ENCODE assay signal across 15 mouse cellular contexts in the genomic region with DNA sequence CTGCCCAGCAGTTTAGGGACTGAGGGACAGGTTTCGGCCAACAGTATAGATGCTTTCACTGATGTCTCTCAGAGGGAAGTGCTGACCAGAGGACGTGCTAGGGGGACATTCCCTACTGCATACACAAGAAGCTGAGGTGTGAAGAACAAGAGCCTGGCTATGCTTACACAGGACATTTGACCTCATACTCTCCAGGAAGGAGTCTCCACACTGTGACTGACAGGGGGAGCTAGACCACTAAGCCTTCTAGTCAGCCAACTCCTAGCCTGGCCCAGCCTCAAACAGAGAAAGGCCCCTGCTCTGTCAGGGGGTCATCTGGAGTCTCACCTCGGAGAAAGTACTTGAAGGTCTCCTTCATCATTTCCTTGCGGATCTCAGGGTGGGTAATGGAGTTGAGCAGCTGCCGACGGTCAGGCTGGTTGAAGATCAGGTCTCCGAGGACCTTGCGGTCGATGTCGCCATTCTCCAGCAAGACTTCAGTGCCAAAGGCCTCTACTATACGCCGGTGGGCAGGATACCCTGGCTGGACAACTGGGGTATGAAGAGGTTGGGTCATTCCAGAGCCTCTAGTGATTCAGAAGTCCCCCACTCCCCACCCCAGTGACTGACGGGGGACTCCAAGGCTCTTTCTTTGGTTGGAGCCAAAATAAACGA. TPM values are rescaled to one million over a fixed set of nuclear protein-coding genes. Genes with fewer than 3 reads are reported as not detected.
DNase-seq lines count a peak whose midpoint lies in the region; ATAC-seq and TF ChIP-seq lines count a peak whose summit lies in the region.
"Had no signal": no experiment of that assay in that cellular context is flagged by ENCODE, and none has a peak within 500 bp of the region (broad histone marks: within the 10 kb centered on the region; RNA-seq: fewer than 3 reads in every experiment).

No protein-coding gene starts in this region.

- no peak overlapping the region for H3K4me2 ChIP-seq in forebrain, embryonic 12.5 days
- no peak overlapping the region for H3K4me2 ChIP-seq in forebrain, postnatal 0 days (ENCODE audit: low read depth)
- no peak overlapping the region for H3K4me2 ChIP-seq in kidney, postnatal 0 days (ENCODE audit: low read length)

- H3K4me1 ChIP-seq in forebrain, embryonic 12.5 days: peaks cover 22% of the 10 kb centered on the region
- H3K4me1 ChIP-seq in forebrain, postnatal 0 days (ENCODE audit: insufficient read depth): no peaks in the 10 kb centered on the region
- H3K4me1 ChIP-seq in kidney, postnatal 0 days (replicated peaks; ENCODE audit: insufficient read depth, low read length): no peaks in the 10 kb centered on the region

- peaks cover 62% of the 10 kb centered on the region for H3K36me3 ChIP-seq in forebrain, embryonic 12.5 days (replicated peaks)
- peaks cover 58% of the 10 kb centered on the region for H3K36me3 ChIP-seq in forebrain, postnatal 0 days (ENCODE audit: insufficient read depth)
- H3K36me3 ChIP-seq in kidney, postnatal 0 days (ENCODE audit: insufficient read depth, low read length): peaks cover 45% of the 10 kb centered on the region

- H3K27me3 ChIP-seq in forebrain, embryonic 12.5 days: no peaks in the 10 kb centered on the region
- H3K27me3 ChIP-seq in forebrain, postnatal 0 days (ENCODE audit: insufficient read depth, low read length): no peaks in the 10 kb centered on the region
- H3K27me3 ChIP-seq in kidney, postnatal 0 days (ENCODE audit: insufficient read depth, low read length): no peaks in the 10 kb centered on the region

- DNase-seq in forebrain, postnatal 0 days: no peak
- DNase-seq in kidney, postnatal 0 days (ENCODE audit: low spot score): no peak
- no peak for DNase-seq in kidney, adult 8-10 months
- peak; percentile 38 for DNase-seq in thymus, postnatal 4 days
- no peak for DNase-seq in thymus, adult 18-20 months
- no peak for DNase-seq in Muller cell, postnatal 12 days (ENCODE audit: inconsistent ontology term)
- DNase-seq in adrenal gland, postnatal 25 days: no peak
- DNase-seq: adrenal gland, adult 8-10 months; embryo, embryonic 11 days; kidney, postnatal 14 days; right cerebral cortex, postnatal 4 days had no signal

- WGBS in forebrain, embryonic 12.5 days: 93% methylated on average over 14 of the region's 14 CpGs
- WGBS in forebrain, postnatal 0 days: 90% methylated on average over 14 of the region's 14 CpGs
- WGBS in kidney, postnatal 0 days: 81% methylated on average over 14 of the region's 14 CpGs

- ATAC-seq in forebrain, embryonic 12.5 days (ENCODE audit: low FRiP score): no peak
- ATAC-seq in forebrain, postnatal 0 days: no peak
- ATAC-seq in kidney, postnatal 0 days (replicated peaks; ENCODE audit: low FRiP score, low read depth): no peak

- H3K9ac ChIP-seq in forebrain, embryonic 12.5 days: no peak overlapping the region
- no peak overlapping the region for H3K9ac ChIP-seq in forebrain, postnatal 0 days
- H3K9ac ChIP-seq in kidney, postnatal 0 days (ENCODE audit: low read depth, low read length): no peak overlapping the region

- H3K9me3 ChIP-seq in forebrain, embryonic 12.5 days: no peaks in the 10 kb centered on the region
- no peaks in the 10 kb centered on the region for H3K9me3 ChIP-seq in forebrain, postnatal 0 days (ENCODE audit: low read length)
- no peaks in the 10 kb centered on the region for H3K9me3 ChIP-seq in kidney, postnatal 0 days (replicated peaks; ENCODE audit: low read length)

- TF ChIP-seq CTCF in forebrain, postnatal 0 days (IDR thresholded peaks at IDR 0.05; ENCODE audit: low read depth): no peak
- 0 out of 2 replicates have a peak, but pooled peaks have one; percentile 4 for TF ChIP-seq CTCF in kidney, postnatal 0 days (IDR thresholded peaks at IDR 0.05; ENCODE audit: low read depth)

- no peak overlapping the region for H3K4me3 ChIP-seq in forebrain, embryonic 12.5 days (replicated peaks)
- no peak overlapping the region for H3K4me3 ChIP-seq in forebrain, postnatal 0 days (ENCODE audit: low read depth, low read length)
- no peak overlapping the region for H3K4me3 ChIP-seq in kidney, postnatal 0 days (replicated peaks; ENCODE audit: low read depth, low read length)

- 0 out of 2 replicates have a peak overlapping the region, but pooled peaks have one; percentile 19 for H3K27ac ChIP-seq in forebrain, embryonic 12.5 days
- H3K27ac ChIP-seq in forebrain, postnatal 0 days (ENCODE audit: low read depth, low read length): no peak overlapping the region
- no peak overlapping the region for H3K27ac ChIP-seq in kidney, postnatal 0 days
- H3K27ac ChIP-seq: stomach, postnatal 0 days had no signal

RNA-seq across cellular contexts. Expression of gene Nmt1, which starts 28.5 kb away (rescaled TPM):
- polyA plus RNA-seq in forebrain, embryonic 12.5 days (2016; fragmentation: Nextera tagmentation; extraction: Ambion mirVana): 49.0 and 56.2 TPM in 2 replicates
- 63.2 and 64.1 TPM in 2 replicates for total RNA-seq in forebrain, postnatal 0 days (2014; rRNA removed)
- polyA plus RNA-seq in forebrain, postnatal 0 days (2015; fragmentation: Nextera tagmentation; extraction: Ambion mirVana): 35.0 and 36.7 TPM in 2 replicates
- 60.3 and 60.7 TPM in 2 replicates for polyA plus RNA-seq in kidney, postnatal 0 days (2015; fragmentation: Nextera tagmentation; extraction: Ambion mirVana)
- total RNA-seq in adrenal gland, postnatal 25 days (2021): 103 and 104 TPM in 2 replicates

RNA-seq across cellular contexts. Expression of gene Dcakd, which starts 28.7 kb away (rescaled TPM):
- polyA plus RNA-seq in forebrain, embryonic 12.5 days (2016; fragmentation: Nextera tagmentation; extraction: Ambion mirVana): 190 and 210 TPM in 2 replicates
- total RNA-seq in forebrain, postnatal 0 days (2014; rRNA removed): 136 and 148 TPM in 2 replicates
- 173 and 191 TPM in 2 replicates for polyA plus RNA-seq in forebrain, postnatal 0 days (2015; fragmentation: Nextera tagmentation; extraction: Ambion mirVana)
- polyA plus RNA-seq in kidney, postnatal 0 days (2015; fragmentation: Nextera tagmentation; extraction: Ambion mirVana): 103 and 106 TPM in 2 replicates
- 73.0 and 82.7 TPM in 2 replicates for total RNA-seq in adrenal gland, postnatal 25 days (2021)

RNA-seq across cellular contexts. Expression of gene C1ql1, which starts 53.0 kb away (rescaled TPM):
- 3.7 and 4.0 TPM in 2 replicates for polyA plus RNA-seq in forebrain, embryonic 12.5 days (2016; fragmentation: Nextera tagmentation; extraction: Ambion mirVana)
- total RNA-seq in forebrain, postnatal 0 days (2014; rRNA removed): 10.3 and 11.8 TPM in 2 replicates
- polyA plus RNA-seq in forebrain, postnatal 0 days (2015; fragmentation: Nextera tagmentation; extraction: Ambion mirVana): 3.9 and 5.4 TPM in 2 replicates
- 1.4 and 2.3 TPM in 2 replicates for polyA plus RNA-seq in kidney, postnatal 0 days (2015; fragmentation: Nextera tagmentation; extraction: Ambion mirVana)
- total RNA-seq in adrenal gland, postnatal 25 days (2021): 34.9 and 49.7 TPM in 2 replicates
- total RNA-seq: granulocyte monocyte progenitor cell, adult 5-6 weeks; neutrophil, adult 5-6 weeks had no signal
